10 mouse cellular contexts compared by ENCODE assay signal in the genomic region with DNA sequence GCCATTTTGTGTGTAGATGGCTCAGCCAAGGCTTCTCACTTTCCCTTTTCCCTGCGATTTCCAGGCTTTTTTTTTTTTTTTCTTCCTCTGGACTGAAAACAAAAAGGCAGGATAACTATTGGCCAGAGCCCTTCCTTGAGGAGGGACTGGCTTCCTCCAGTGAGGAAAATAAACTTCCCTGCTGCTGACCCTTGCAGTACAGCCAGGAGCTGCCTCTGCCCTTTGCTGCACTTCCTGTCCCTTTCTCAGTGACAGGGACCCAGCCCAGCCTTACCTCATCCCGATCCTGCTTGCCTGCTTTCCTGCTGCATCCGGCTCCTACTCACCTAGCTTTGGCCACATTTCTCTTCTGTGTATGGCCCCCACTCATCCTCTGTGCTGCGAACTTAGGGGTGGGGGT.
DNase-seq lines count a peak whose midpoint lies in the region; ATAC-seq and TF ChIP-seq lines count a peak whose summit lies in the region.
"Had no signal": no experiment of that assay in that cellular context is flagged by ENCODE, and none has a peak within 500 bp of the region (broad histone marks: within the 10 kb centered on the region; RNA-seq: fewer than 3 reads in every experiment).

No protein-coding gene starts in this region.

- WGBS in heart, embryonic 10.5 days = 54% methylated on average over 4 of the region's 4 CpGs
- 64% methylated on average over 4 of the region's 4 CpGs for WGBS in hindbrain, postnatal 0 days

- no peak for ATAC-seq in hindbrain, postnatal 0 days
- ATAC-seq: midbrain, embryonic 16.5 days had no signal

- no peak for TF ChIP-seq CTCF in layer of hippocampus, adult 2 months (conservative IDR thresholded peaks at IDR 0.05)
- TF ChIP-seq CTCF in hindbrain, postnatal 0 days (IDR thresholded peaks at IDR 0.05; ENCODE audit: low read depth) = no peak

- no peak for DNase-seq in layer of hippocampus, adult 2 months (ENCODE audit: low spot score in 2 of 2)
- DNase-seq in layer of hippocampus, postnatal 10 days (ENCODE audit: low spot score in 2 of 2) = no peak
- DNase-seq in heart, embryonic 10.5 days (ENCODE audit: low spot score) = no peak
- peak; percentile 46 to 59 for DNase-seq in kidney, adult 8-10 months
- peak; percentile 73 for DNase-seq in lung, postnatal 25 days (ENCODE audit: low spot score)
- no peak for DNase-seq in layer of hippocampus, adult 8-10 months (ENCODE audit: low spot score in 2 of 2)
- DNase-seq in hindbrain, postnatal 0 days (ENCODE audit: low spot score) = no peak
- DNase-seq in layer of hippocampus, adult 11-12 months (ENCODE audit: low spot score) = no peak
- DNase-seq: cerebellum, adult 18-20 months had no signal

- H3K9me3 ChIP-seq in heart, embryonic 10.5 days = no peaks in the 10 kb centered on the region
- H3K9me3 ChIP-seq in hindbrain, postnatal 0 days (ENCODE audit: low read length) = no peaks in the 10 kb centered on the region

- no peak overlapping the region for H3K9ac ChIP-seq in hindbrain, postnatal 0 days (replicated peaks; ENCODE audit: low read length)

- H3K27me3 ChIP-seq in heart, embryonic 10.5 days (ENCODE audit: insufficient read depth, poor library complexity, severe bottlenecking) = no peaks in the 10 kb centered on the region
- H3K27me3 ChIP-seq in hindbrain, postnatal 0 days (ENCODE audit: insufficient read depth, low read length) = no peaks in the 10 kb centered on the region

- H3K27ac ChIP-seq in layer of hippocampus, adult 2 months = peak overlapping the region; percentile 86
- H3K27ac ChIP-seq in heart, embryonic 10.5 days = peak overlapping the region; percentile 29; the same call in 1 of the 2 replicates
- H3K27ac ChIP-seq in hindbrain, postnatal 0 days = no peak overlapping the region

- no peak overlapping the region for H3K4me3 ChIP-seq in layer of hippocampus, adult 2 months
- no peak overlapping the region for H3K4me3 ChIP-seq in heart, embryonic 10.5 days
- no peak overlapping the region for H3K4me3 ChIP-seq in hindbrain, postnatal 0 days (ENCODE audit: low read length)

- H3K4me2 ChIP-seq in hindbrain, postnatal 0 days (ENCODE audit: low read depth, low read length) = no peak overlapping the region

- H3K4me1 ChIP-seq in heart, embryonic 10.5 days = peaks cover 59% of the 10 kb centered on the region
- peaks cover 10% of the 10 kb centered on the region for H3K4me1 ChIP-seq in hindbrain, postnatal 0 days (ENCODE audit: insufficient read depth, low read length)

- no peaks in the 10 kb centered on the region for H3K36me3 ChIP-seq in heart, embryonic 10.5 days
- no peaks in the 10 kb centered on the region for H3K36me3 ChIP-seq in hindbrain, postnatal 0 days (ENCODE audit: insufficient read depth, low read length)

Comparison
In these comparisons a context has a peak if more than half of its experiments do, and no peak if none do; other contexts are left out.
1. DNase-seq: peak in kidney, adult 8-10 months (2 of 2) and lung, postnatal 25 days (single experiment); none in layer of hippocampus, adult 2 months (0 of 2), layer of hippocampus, postnatal 10 days (0 of 2), heart, embryonic 10.5 days (single experiment), layer of hippocampus, adult 8-10 months (0 of 2), hindbrain, postnatal 0 days (single experiment) and layer of hippocampus, adult 11-12 months (single experiment).